Mouse (Mus musculus) regulatory T cell (primary cell): Measurements from ENCODE around the gene Agt.

ENCODE experiments used
- in situ Hi-C: fragments of 300-600 bp; cut with MboI, MseI; formaldehyde crosslinking; loops from one replicate; pipeline ENCODE4 v1.15.1; 2025; ENCODE audit warnings: high pct_unique_total_duplicates

The Agt gene

DNA sequence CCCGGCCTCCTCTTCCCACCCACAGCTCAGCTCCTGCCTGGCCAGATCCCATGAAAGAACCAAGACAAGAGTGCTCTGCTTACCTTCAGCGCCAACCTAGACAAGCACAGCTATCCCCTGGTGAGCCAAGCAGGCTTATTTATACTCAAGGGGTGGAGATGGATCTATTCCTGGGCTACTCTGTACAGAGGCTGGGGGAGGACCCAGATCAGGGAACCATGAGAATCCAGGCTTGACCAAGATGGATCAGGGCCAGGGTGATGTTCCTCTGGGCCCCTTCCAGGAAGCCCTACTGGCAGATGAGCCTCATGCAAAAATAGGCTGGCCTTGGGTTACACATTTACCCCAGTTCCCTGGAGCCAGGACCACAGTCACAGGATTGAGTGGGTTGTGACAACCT is at the start of gene Agt:
Gene Agt (minus strand): TSS at position 114 of the 400 bp plus-strand sequence.
- in situ Hi-C loops: no loop called here

DNA sequence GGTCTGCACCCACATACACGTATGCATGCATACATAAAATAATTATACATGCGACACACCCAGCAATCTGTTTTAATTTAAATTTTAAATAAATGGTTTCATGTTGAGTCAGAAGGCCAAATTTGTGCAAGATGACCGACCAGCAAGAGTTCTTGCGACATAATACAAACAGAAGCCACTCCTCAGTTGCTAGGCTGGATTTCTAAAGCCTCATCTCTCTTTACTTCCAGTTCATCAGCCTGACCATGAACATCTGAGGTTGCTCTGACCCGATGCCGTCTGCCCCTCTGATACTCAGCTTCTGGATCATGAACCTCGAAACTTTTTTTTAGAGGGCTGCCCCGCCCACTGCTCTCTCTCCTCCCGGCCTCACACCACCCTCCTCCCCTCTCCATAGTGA is 48.7 kb upstream of the Agt start:
- in situ Hi-C loops: loop anchor here (5.0 kb wide), 1 partner anchor 64 kb away; no protein-coding TSS in a partner anchor

DNA sequence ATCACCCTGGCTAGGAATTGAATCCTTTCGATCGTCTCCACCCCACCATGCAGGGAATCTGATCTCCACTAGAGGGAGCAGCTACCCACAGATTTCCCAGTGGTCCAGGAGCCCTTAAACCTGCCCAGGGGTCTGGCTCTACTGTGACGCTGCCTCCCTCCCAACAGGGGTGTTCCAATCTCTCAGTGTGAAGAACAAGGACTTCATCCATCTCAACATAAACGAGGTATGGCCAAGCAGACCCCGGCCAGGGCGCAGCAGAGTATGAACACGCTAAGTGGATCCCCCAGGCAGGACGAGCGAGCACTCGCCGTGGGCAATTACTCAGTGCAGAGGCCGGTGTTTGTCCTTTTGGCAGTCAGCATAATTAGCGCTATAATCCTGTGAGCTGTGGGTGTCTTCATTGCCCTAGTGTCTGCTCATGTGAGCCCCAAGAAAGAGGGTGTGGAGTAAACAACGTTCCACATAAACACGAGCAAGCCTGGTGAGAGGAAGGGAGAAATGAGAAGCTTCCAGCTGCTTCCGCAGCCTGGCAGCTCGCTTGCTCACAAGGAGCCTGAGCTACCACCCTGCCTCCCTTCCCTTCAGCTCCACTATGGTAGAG is 47.9 kb upstream of the Agt start:
- in situ Hi-C loops: loop anchor here (5.0 kb wide), 1 partner anchor 65 kb away; no protein-coding TSS in a partner anchor

DNA sequence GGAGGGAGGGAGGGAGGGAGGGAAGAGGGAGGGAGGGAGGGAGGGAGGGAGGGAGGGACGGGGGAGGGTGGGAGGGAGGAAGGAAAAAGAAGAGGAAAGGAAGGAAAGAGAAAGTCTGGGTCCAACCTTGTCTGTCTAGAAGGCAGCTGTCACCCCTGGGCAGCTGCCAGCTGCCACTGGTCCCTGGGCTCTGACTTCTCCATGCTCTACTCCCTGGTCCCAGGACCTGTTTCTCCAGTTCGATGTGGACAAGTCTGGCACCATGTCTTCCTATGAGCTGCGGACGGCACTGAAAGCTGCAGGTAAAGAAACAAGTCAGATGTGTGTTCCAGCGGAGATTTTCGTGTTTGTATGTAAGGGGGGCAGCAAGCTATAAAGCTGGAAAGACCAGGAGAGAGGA is 44.8 kb upstream of the Agt start:
- in situ Hi-C loops: no loop called here

DNA sequence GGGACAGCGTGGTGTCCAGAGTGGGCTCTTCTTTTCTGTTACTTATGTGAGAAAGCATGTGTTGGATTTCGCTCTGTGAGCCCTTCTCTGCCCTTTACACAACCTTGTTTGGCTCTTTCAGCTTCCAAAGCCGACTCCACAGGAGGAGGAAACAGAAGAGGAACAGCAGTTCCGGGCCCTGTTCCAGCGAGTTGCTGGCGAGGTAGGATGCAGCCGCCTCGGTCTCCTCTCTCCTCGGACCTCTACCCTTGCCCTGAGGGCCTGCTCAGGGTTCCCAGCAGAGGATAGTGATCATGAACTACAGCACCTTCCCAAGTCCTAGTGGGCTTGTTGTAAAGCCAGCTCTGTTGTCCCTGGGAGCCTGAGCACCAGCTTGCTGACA is 39.5 kb upstream of the Agt start:
- in situ Hi-C loops: no loop called here

DNA sequence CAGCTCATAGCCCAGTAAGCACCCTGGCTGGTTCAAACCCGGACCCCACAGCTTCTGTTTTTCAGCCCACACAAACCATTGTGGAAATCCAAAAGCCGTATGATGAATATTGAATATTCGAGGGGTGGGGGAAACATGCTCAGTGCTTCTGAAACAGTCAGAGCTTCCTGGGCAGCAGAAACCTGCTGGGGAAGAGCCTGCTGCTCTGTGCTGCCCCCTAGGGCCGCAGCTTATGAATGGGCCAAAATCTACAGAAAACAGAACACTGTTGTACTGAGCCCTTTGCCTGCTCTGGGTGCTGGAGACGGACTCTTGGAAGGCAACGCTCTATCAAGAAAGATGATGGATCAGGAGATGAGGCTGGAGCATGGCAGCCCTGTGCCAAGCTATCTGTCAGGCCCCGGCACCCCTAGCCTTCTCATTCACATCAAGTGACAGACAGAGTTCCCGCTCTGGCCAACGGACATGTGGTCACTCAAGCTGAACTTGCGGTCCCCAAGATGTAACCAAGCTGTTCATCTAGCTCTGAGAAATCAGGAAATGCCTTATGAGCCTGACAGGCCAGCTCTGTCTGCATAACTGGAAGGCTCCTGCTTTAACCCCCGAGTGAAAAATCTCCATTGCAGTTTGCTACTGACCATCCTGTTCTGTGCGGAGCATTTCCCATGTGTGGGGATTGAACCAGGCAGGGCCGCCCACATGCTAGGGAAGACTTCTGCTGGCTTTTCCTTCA is 38.9 kb upstream of the Agt start:
- in situ Hi-C loops: no loop called here

DNA sequence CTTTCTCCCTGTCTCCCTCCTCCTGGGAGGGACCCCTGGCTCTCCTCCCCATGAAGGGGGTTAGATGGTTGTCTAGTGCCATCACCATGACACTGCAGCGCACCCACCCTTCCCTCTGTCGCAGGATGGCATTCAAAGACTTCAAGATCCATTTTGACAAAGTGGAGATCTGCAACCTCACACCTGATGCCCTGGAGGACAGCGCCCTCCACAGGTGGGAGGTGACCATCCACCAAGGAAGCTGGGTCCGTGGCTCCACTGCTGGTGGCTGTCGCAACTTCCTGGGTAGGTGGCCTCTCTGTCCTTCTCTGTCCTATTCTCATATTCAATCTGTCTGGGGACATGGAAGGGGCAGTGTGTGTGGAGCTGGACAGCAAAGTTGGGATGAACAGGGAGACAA is 34.6 kb upstream of the Agt start:
- in situ Hi-C loops: no loop called here

DNA sequence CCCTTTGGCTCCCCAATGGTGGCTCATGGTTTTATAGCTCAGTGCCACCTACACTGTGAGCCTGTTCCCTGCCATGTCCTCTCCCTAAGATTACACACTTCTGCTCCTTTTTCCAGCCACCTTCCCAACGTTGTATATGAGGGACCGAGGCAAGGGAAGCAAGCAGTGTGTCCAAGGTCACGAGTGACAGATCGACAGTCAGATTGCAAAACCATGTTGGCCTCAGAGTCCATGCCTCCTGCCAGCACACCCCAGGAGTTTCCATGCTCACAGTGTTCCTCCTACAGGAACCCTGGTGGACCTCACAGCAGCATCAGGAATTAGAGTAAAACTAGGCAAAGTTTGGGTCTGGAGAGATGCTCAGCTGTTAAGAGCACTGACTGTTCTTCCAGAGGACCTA is 19.9 kb upstream of the Agt start:
- in situ Hi-C loops: no loop called here

DNA sequence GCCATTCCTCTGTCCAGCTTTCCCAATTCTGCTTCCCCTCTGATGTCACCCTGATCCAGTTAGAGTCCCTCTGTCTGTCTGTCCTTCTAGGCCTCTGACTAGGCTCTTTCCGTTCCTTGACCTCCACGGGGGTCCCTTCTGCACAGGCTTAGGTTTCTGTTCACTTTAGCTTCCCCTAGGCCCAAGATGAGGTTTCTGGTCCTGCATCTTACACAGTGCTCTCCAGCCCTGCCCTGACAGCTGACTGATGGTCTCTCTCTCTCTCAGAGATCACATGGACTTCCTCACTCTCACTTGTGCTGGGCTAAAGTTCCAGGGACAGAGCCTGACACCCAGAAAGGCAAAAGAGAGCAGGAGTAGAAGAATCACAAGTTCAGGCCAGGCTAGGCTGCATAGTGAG is 17.1 kb upstream of the Agt start:
- in situ Hi-C loops: no loop called here

DNA sequence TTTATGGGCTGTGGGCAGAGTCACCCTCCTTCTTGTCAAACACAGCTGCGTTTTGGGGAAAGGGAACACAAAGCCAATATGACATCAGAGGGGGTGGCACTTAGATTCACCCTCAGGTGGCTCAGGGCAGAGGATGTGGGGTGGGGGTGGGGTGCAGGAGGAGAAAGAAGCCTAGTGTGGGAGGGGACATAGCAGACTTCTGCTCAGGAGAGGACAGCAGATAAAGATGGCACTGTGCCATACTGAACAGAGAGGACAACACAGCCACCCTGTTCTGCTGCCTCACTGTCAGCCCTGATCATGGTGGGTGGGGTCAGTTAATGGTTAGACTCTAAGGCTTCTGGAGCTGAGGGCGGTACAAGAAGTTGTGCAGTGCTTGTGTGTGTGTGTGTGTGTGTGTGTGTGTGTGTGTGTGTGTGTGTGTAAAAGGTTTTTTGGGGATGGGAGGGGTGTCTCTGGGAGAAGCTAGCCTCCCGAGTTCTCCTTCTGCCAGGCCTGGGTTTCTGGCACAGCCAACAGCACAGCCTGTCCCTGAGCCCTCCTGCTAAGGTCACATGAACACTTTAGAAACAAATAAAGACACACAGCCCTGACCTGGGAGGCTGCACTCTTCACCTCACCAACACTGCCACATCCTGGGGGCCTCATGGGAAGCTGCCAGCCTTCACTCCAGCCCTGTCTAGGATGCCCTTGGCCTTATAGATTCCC is 16.4 kb upstream of the Agt start:
- in situ Hi-C loops: no loop called here

DNA sequence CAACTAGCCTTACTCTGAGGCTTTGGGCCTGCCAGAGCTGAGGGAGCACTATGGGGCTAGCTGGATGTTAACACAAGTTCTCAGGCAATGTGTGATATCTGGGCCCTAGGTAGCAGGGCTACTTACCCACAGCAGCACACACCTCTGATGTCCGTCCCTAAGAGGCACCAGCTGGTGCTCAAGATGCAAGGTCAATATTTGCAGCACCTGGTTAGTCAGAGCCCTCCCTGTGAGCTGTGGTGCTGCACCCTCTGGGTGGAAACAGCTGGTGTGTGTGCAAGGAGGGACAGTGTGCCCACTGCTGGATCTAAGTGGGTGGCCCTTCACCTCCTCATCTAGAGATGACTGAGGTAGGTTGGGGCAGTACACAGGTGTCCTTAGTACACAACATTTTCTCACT is 7.2 kb upstream of the Agt start:
- in situ Hi-C loops: loop anchor here (5.0 kb wide), 1 partner anchor 174 kb away; no protein-coding TSS in a partner anchor

DNA sequence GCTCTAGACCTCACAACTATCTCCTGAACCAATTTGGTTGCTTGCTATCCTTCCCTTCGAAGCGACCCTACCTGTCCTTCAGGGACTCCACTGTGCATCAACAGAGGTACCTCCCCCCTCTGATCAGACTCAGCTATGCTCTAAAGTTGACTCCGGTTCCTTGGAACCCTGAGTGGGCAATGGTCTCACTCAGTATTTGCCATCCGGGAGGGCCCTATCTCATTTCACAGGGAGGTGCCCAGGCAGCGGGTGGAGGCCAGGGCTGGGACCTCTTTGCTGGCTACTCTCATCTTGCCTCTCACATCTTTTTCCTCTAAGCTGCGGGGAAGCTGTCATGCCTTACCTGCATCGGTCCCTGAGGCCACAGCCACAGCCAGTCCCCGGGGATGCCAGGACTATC is 6.3 kb upstream of the Agt start, which contains the start of gene Capn9:
Gene Capn9 (plus strand): TSS at position 301 of the 400 bp plus-strand sequence.
- in situ Hi-C loops: loop anchor here (5.0 kb wide), 1 partner anchor 174 kb away; no protein-coding TSS in a partner anchor

DNA sequence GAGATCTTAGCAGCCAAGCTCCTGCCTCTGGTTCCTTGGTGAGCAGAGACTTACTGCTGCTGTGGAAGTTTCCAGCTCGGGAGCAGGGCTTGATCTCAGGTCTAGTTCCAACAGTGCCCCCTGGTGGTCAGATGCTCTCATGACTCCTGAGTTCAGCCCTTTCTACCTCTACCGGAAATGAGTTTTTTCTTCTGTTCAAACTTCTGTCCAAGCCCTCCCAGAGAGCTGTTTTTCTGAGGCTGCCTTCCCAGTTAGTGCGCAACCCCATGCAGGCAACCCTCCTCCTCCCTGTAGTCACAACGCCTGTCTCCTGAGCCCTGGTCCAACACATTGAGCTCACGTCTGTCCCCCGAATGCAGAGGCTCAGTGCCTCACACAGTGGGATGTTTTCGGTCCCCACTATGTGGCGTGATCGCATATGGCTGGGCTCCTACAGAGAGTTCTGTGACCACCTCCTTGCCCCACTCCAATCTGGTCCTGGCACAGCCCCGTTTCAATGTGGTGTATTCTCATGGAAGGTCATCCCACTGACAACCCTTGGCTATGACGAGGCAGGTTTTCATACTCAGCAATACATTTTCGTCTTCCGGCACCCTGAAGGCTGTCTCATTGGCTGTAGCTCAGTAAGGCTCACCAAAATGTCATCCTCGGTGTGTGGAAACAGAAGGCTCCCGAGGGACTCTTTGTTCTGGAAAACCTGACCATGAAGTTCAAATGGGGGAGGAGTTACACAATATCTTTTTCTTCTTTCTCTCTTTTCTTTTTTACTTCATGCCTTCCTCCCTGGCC is 4.2 kb upstream of the Agt start:
- in situ Hi-C loops: no loop called here

DNA sequence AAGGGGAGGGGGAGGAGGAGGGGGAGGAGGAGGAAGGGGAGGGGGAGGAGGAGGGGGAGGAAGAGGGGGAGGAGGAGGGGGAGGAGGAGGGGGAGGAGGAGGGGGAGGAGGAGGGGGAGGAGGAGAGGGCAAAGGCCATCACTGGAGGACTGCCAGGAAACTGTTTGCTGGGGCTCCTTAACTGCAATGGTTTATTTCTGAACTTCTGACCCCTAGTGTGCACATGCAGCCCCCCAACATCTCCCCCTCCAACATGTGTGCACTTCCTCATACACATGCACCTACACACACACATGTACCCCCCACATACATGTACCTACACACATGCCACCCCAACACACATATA is 2.9 kb upstream of the Agt start:
- in situ Hi-C loops: no loop called here

DNA sequence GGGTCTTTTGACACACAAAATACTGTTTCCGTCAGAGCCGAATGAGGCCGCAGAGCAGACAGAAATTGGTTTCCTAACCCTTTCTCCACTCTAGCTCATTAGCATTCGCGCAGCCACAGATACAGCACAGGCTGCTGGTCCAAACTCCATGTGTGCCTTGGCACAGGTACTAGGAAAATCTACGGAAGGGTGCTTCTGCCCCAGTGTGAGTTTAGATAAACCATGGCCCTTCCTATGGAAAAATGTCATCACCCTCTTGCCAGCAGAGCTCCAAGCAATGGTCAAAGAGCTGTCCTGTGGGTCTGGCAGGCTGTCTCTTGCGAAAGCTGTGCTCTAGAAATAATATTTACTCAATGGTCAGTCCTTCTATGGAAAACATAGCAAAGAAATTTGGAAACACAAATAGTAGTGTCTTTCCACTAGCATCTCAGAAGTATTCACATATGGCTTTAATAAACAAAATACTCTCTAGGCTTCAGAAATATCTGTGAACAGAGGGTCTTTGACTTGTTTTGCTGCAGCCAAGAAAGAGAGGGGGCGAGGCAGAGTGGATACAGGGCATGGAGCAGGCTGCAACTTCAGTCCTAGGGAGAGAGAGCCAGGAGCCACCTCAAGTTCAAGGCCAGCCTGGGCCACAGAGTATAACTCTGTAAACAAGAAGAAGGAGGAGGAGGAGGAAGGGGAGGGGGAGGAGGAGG is 2.4 kb upstream of the Agt start:
- in situ Hi-C loops: no loop called here

DNA sequence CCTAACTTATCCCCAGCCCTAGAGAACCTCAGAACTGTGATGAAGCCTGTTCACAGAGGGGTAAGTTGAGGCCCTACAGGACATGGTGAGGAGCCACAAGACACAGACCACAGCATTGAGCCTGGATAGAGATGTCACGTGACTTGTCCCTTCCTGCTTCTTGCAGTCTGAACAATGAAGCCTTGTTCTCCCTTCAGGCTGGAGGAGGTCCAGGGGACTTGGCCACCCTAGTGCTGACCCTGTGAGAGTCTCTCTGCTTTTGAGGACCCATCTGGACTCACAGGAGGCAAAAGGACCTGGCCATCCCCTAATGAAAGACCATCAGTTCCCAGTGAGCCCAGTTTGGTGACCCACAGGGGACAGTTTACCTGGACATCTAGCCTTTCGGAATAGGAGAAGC is 406 bp downstream of the Agt start:
- in situ Hi-C loops: no loop called here

DNA sequence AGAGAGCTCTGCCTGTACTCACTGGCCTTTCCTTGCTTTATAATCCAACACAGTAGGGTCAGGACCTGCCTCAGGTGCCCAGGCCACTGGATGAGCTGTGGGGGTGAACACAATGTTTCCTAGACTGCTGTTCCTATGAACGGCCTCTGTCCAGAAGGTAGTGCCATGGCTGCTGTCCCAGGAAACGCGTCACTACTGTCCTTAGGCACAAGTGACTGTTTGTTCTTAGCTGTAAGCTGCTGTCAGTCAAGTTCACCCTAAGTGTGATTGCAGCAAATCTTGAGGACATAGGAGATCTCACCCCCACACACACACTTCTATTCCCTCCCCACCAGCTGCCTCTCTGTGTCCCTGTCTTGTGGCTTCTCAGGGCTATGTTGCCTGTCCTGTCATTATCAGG is 1.9 kb downstream of the Agt start:
- in situ Hi-C loops: no loop called here

DNA sequence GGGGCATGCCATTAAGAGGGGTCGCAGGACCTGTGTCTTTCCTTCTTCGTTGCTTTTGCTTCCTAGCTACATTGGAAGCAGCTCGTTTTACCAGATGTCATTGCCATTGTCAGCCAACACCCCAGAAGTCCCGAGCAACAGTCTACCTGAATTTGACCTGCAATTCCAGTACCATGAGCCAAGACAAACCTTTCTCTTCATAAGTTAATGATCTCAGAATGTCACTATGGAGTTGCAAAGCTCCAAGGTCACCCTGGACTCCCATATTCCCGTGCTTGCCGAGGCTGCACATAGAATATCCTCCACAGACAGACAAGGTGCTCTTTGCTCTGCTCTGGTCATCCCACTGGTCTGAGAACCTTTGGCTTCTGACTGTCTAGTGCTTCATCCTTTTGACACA is 2.4 kb downstream of the Agt start:
- in situ Hi-C loops: no loop called here

DNA sequence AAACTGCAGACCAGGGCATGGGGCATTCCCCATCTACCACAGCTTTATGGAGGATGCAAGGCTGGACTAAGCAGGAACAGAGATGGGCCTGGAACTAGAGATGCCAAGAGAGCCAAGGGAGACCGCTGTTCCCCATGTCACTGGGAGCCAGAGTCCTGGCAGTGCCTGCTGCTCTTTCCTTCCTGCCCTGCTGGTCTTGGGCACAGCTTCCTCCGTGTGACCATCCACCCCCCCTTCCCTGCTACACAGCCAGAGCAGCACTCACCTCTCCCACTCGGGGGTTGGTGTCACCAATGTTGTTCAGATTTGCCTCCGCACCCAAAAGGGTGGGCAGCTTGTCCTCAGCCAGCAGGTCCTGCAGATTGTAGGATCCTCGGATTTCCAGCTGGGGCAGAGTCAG is 12.0 kb downstream of the Agt start:
- in situ Hi-C loops: no loop called here

DNA sequence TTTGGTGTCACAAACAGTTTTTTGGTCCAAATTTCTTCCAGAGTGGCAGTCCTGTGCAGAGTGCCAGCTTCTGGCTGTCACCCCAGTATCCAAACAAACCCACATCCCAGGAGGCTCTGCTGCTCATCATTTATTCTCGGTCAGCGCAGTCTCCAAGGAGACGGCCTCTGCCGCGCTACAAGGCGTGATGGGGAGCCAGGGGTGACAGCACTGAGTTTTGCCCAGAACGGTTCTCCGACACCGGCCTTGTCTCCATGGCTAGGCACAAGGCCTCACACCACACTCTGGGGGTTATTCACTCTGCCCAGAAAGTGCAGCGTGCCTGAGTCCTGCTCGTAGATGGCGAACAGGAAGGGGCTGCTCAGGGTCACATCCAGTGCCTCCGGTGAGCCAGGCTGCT is 12.8 kb downstream of the Agt start:
- in situ Hi-C loops: no loop called here

DNA sequence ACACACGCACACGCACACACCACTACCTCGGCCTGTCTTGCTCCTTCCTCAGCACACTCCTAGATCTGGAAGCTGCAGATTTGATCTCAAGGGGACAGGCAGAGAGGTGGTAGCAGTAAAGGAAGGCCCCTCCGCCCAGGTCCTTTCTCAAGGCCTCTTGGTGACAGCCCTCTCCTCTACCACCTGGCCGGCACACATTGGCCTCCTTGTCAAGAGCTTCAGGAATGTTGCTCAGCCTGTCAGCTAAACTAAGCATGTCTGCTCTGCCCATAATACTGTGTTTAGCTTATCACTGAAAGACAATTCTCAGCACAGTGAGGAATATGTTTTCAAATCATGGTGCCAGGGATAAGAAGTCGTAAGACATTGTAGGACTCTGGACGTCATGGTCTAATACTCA is 13.3 kb downstream of the Agt start:
- in situ Hi-C loops: no loop called here
